Mouse (Mus musculus) kidney, postnatal 0 days (tissue): Measurements from ENCODE around the gene Kcnh3. TPM values are rescaled to one million over a fixed set of nuclear protein-coding genes. Genes with fewer than 3 reads are reported as not detected.

Experiments used
- ATAC-seq: fragments of 200-750 bp; cut with Nextera tagmentation; replicated peaks from 2 replicates; pipeline ENCODE4 v1.8.0; 2017; ENCODE audit warnings: low read depth, moderate number of reproducible peaks, moderate TSS enrichment, moderate library complexity; ENCODE audit not compliant: low FRiP score
- DNase-seq: peaks from one replicate; pipeline ENCODE4 v3.0.0-alpha.2; 2016; ENCODE audit warnings: low spot score
- H3K27ac ChIP-seq: fragments of 300-500 bp; sonication (generic); 2 replicates; pipeline ENCODE4 v1.5.1; 2014; ENCODE audit warnings: mild to moderate bottlenecking
- H3K27me3 ChIP-seq: fragments of 300-500 bp; sonication (generic); 2 replicates; pipeline ENCODE4 v1.6.1; 2014; ENCODE audit warnings: low read length, mixed read lengths; ENCODE audit not compliant: insufficient read depth
- H3K36me3 ChIP-seq: fragments of 300-500 bp; sonication (generic); 2 replicates; pipeline ENCODE4 v1.6.1; 2014; ENCODE audit warnings: low read length, mixed read lengths; ENCODE audit not compliant: insufficient read depth
- H3K4me1 ChIP-seq: fragments of 300-500 bp; sonication (generic); replicated peaks from 2 replicates; pipeline ENCODE4 v1.6.1; 2014; ENCODE audit warnings: antibody characterized with exemption, low read length, mixed read lengths; ENCODE audit not compliant: insufficient read depth
- H3K4me2 ChIP-seq: fragments of 300-500 bp; sonication (generic); 2 replicates; pipeline ENCODE4 v1.6.1; 2014; ENCODE audit warnings: mild to moderate bottlenecking, low read length, moderate library complexity, mixed read lengths
- H3K4me3 ChIP-seq: fragments of 300-500 bp; sonication (generic); replicated peaks from 2 replicates; pipeline ENCODE4 v1.5.1; 2014; ENCODE audit warnings: low read depth, low read length
- H3K9ac ChIP-seq: fragments of 300-500 bp; sonication (generic); 2 replicates; pipeline ENCODE4 v1.6.1; 2014; ENCODE audit warnings: low read depth, low read length
- H3K9me3 ChIP-seq: fragments of 300-500 bp; sonication (generic); replicated peaks from 2 replicates; pipeline ENCODE4 v1.6.1; 2016; ENCODE audit warnings: low read length, inconsistent platforms, mixed read lengths
- CTCF ChIP-seq: IDR thresholded peaks from 2 replicates; pipeline ENCODE4 v1.5.1; 2016; ENCODE audit warnings: antibody characterized with exemption, low read depth, mild to moderate bottlenecking, moderate library complexity
- WGBS: fragments of 180-500 bp; shearing (Covaris S2); extraction: QIAGEN DNeasy Blood & Tissue Kit; methylation state at CpG from one replicate; pipeline ENCODE4 v1.1.7; 2014; 5-methylcytosine and 5-hydroxymethylcytosine counted together
- polyA plus RNA-seq: library from polyadenylated mRNA; unstranded; fragments of >200 nt; fragmentation: Nextera tagmentation; extraction: Ambion mirVana; gene quantifications from 2 replicates; pipeline ENCODE4 v1.2.1, GENCODE M21; 2015

The Kcnh3 gene
- polyA plus RNA-seq, 1 experiment from 2014 or later: 0.32 TPM

- Histone ChIP-seq H3K36me3 (peaks cover 40% of the 10 kb centered on the region), H3K9ac (no peak overlapping the region), H3K4me2 (no peak overlapping the region), H3K4me3 (no peak overlapping the region), H3K27me3 (no peaks in the 10 kb centered on the region), H3K27ac (no peak overlapping the region), H3K4me1 (no peaks in the 10 kb centered on the region), H3K9me3 (no peaks in the 10 kb centered on the region)
- WGBS: 71% methylated on average over 8 of the region's 8 CpGs
- DNase-seq (no peak), ATAC-seq (no peak)
- TF ChIP-seq CTCF: no peak
These were observed 18.7 kb upstream of the Kcnh3 start for GRCm38 (mm10) chr15:99205959-99206358.

GRCm38 (mm10) chr15:99213183-99213582, 11.5 kb upstream of the Kcnh3 start:
- TF ChIP-seq CTCF: no peak
- Histone ChIP-seq H3K4me1 (no peaks in the 10 kb centered on the region), H3K36me3 (peaks cover 41% of the 10 kb centered on the region)

GRCm38 (mm10) chr15:99214941-99215340, 9.7 kb upstream of the Kcnh3 start:
- Histone ChIP-seq H3K9me3 (no peaks in the 10 kb centered on the region), H3K4me1 (no peaks in the 10 kb centered on the region), H3K4me2 (no peak overlapping the region), H3K36me3 (peaks cover 32% of the 10 kb centered on the region), H3K27me3 (peaks cover 6% of the 10 kb centered on the region; the same call in 1 of the 2 replicates), H3K27ac (no peak overlapping the region), H3K4me3 (no peak overlapping the region), H3K9ac (no peak overlapping the region)
- ATAC-seq (no peak), DNase-seq (peak; percentile 25)
- WGBS: 83% methylated on average over 2 of the region's 2 CpGs
- peak; percentile 64 for TF ChIP-seq CTCF

More at GRCm38 (mm10) chr15:99213183-99213582, 11.5 kb upstream of the Kcnh3 start:
- Histone ChIP-seq H3K27ac (no peak overlapping the region), H3K4me3 (no peak overlapping the region), H3K27me3 (no peaks in the 10 kb centered on the region), H3K9ac (no peak overlapping the region), H3K4me2 (no peak overlapping the region), H3K9me3 (no peaks in the 10 kb centered on the region)
- ATAC-seq (no peak), DNase-seq (no peak)
- 87% methylated on average over 10 of the region's 10 CpGs for WGBS

GRCm38 (mm10) chr15:99215741-99216463, 8.8 kb upstream of the Kcnh3 start:
- Histone ChIP-seq H3K4me3 (no peak overlapping the region), H3K27me3 (peaks cover 11% of the 10 kb centered on the region; the same call in 1 of the 2 replicates), H3K4me2 (no peak overlapping the region), H3K36me3 (peaks cover 24% of the 10 kb centered on the region), H3K4me1 (no peaks in the 10 kb centered on the region), H3K9ac (no peak overlapping the region), H3K27ac (no peak overlapping the region), H3K9me3 (no peaks in the 10 kb centered on the region)
- no peak for DNase-seq
- no peak; the same call in 1 of the 2 replicates for ATAC-seq
- TF ChIP-seq CTCF: no peak
- 83% methylated on average over 11 of the region's 11 CpGs for WGBS

GRCm38 (mm10) chr15:99217630-99218029, 7.0 kb upstream of the Kcnh3 start:
- no peak for TF ChIP-seq CTCF
- Histone ChIP-seq H3K9ac (no peak overlapping the region), H3K36me3 (peaks cover 7% of the 10 kb centered on the region; the same call in 1 of the 2 replicates), H3K4me2 (no peak overlapping the region), H3K4me3 (no peak overlapping the region), H3K9me3 (no peaks in the 10 kb centered on the region), H3K27ac (no peak overlapping the region), H3K27me3 (peaks cover 26% of the 10 kb centered on the region; the same call in 1 of the 2 replicates), H3K4me1 (no peaks in the 10 kb centered on the region)
- no peak for DNase-seq
- no peak for ATAC-seq
- 91% methylated on average over 4 of the region's 4 CpGs for WGBS

- Histone ChIP-seq H3K4me1 (peaks cover 23% of the 10 kb centered on the region; the same call in 1 of the 2 replicates), H3K9me3 (no peaks in the 10 kb centered on the region), H3K4me3 (no peak overlapping the region), H3K27me3 (peaks cover 52% of the 10 kb centered on the region), H3K36me3 (no peaks in the 10 kb centered on the region), H3K9ac (no peak overlapping the region), H3K4me2 (no peak overlapping the region), H3K27ac (no peak overlapping the region)
- TF ChIP-seq CTCF: no peak
- no peak for DNase-seq
- WGBS: 10% methylated on average over 8 of the region's 8 CpGs
- no peak for ATAC-seq
These were observed 3.2 kb upstream of the Kcnh3 start for GRCm38 (mm10) chr15:99221315-99221952.
